Mouse (Mus musculus) neural tube, embryonic 11.5 days (tissue): ENCODE data around the gene Vash2. TPM values are rescaled to one million over a fixed set of nuclear protein-coding genes. Genes with fewer than 3 reads are reported as not detected.

Source experiments
- ATAC-seq: fragments of 200-750 bp; cut with Nextera tagmentation; 2 replicates; pipeline ENCODE4 v1.8.0; 2017; ENCODE audit warnings: moderate number of reproducible peaks, mild to moderate bottlenecking, moderate TSS enrichment, moderate library complexity; ENCODE audit not compliant: insufficient read depth, low FRiP score, low TSS enrichment
- DNase-seq: peaks from one replicate; pipeline ENCODE4 v3.0.0-alpha.2; 2015; ENCODE audit warnings: low spot score
- H3K27ac ChIP-seq: fragments of 300-500 bp; sonication (generic); 2 replicates; pipeline ENCODE4 v1.5.1; 2014; ENCODE audit warnings: low read depth, mild to moderate bottlenecking, low read length
- H3K27me3 ChIP-seq: fragments of 300-500 bp; sonication (generic); 2 replicates; pipeline ENCODE4 v1.6.1; 2014; ENCODE audit warnings: mild to moderate bottlenecking, low read length, mixed read lengths; ENCODE audit not compliant: control insufficient read depth, insufficient read depth
- H3K36me3 ChIP-seq: fragments of 300-500 bp; sonication (generic); 2 replicates; pipeline ENCODE4 v1.6.1; 2014; ENCODE audit warnings: mild to moderate bottlenecking, low read length, moderate library complexity, mixed read lengths; ENCODE audit not compliant: control insufficient read depth, insufficient read depth
- H3K4me1 ChIP-seq: fragments of 300-500 bp; sonication (generic); 2 replicates; pipeline ENCODE4 v1.6.1; 2014; ENCODE audit warnings: low read length, mixed read lengths; ENCODE audit not compliant: control insufficient read depth, insufficient read depth
- H3K4me2 ChIP-seq: fragments of 300-500 bp; sonication (generic); 2 replicates; pipeline ENCODE4 v1.6.1; 2014; ENCODE audit warnings: low read depth, mild to moderate bottlenecking, moderate library complexity
- H3K4me3 ChIP-seq: fragments of 300-500 bp; sonication (generic); 2 replicates; pipeline ENCODE4 v1.5.1; 2014; ENCODE audit warnings: low read depth, low read length
- H3K9ac ChIP-seq: fragments of 300-500 bp; sonication (generic); 2 replicates; pipeline ENCODE4 v1.6.1; 2014; ENCODE audit warnings: mild to moderate bottlenecking, low read length
- H3K9me3 ChIP-seq: fragments of 300-500 bp; sonication (generic); 2 replicates; pipeline ENCODE4 v1.6.1; 2016; ENCODE audit warnings: low read length; ENCODE audit not compliant: control insufficient read depth
- WGBS: fragments of 180-500 bp; shearing (Covaris S2); extraction: QIAGEN DNeasy Blood & Tissue Kit; methylation state at CpG from one replicate; pipeline ENCODE4 v1.1.7; 2014; 5-methylcytosine and 5-hydroxymethylcytosine counted together
- polyA plus RNA-seq: library from polyadenylated mRNA; unstranded; fragments of >200 nt; fragmentation: Nextera tagmentation; extraction: Ambion mirVana; gene quantifications from 2 replicates; pipeline ENCODE4 v1.2.1, GENCODE M21; 2014

Vash2 gene
- polyA plus RNA-seq, 1 experiment from 2014 or later = 78.6 TPM

- no peaks in the 10 kb centered on the region for H3K36me3 ChIP-seq
- no peaks in the 10 kb centered on the region for H3K4me1 ChIP-seq
- WGBS = 80% methylated on average over 9 of the region's 9 CpGs
- H3K4me3 ChIP-seq = no peak overlapping the region
- H3K9me3 ChIP-seq = no peaks in the 10 kb centered on the region
- no peak for ATAC-seq
- H3K9ac ChIP-seq = no peak overlapping the region
- H3K4me2 ChIP-seq = no peak overlapping the region
- no peak overlapping the region for H3K27ac ChIP-seq
- no peaks in the 10 kb centered on the region for H3K27me3 ChIP-seq
- no peak for DNase-seq
Measured at GRCm38 (mm10) chr1:190898899-190899575, 80.1 kb downstream of the Vash2 start.

DNA sequence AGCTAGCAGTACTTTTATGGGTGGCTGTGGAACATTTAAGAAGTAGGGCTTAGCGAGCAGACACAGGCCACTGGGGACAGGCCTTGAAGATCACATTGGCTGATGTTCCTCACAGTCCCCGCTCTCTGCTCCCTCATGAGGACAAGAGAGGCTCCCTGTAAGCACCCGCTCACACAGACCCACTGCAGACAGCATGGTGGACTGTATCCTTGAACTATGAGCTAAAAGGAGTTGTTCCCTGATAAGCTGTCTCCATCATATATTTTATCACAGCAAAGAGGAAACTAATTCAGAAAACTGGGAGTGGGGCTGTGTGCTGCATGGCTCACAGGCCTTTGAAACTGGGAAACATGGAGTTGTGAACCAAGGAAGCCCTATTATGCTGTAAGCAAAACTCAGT lies 80.9 kb downstream of the Vash2 start:
- Histone ChIP-seq H3K9me3 (no peaks in the 10 kb centered on the region), H3K4me1 (no peaks in the 10 kb centered on the region), H3K9ac (no peak overlapping the region), H3K27ac (no peak overlapping the region), H3K4me2 (no peak overlapping the region), H3K36me3 (no peaks in the 10 kb centered on the region), H3K27me3 (no peaks in the 10 kb centered on the region), H3K4me3 (no peak overlapping the region)
- WGBS = 93% methylated on average over 3 of the region's 3 CpGs
- ATAC-seq (no peak), DNase-seq (no peak)

Other genes starting within 250 kb of the Vash2 start
- gene Rps6kc1, start 67.5 kb downstream of the Vash2 start, polyA plus RNA-seq = 21.5 and 22.5 TPM in 2 replicates
- gene Angel2, start 54.2 kb downstream of the Vash2 start, polyA plus RNA-seq = 54.6 and 66.7 TPM in 2 replicates
- 10.7 and 11.2 TPM in 2 replicates for gene Flvcr1, start 46.9 kb upstream of the Vash2 start, polyA plus RNA-seq
- not detected in 2 replicates for gene Spata45, start 57.3 kb upstream of the Vash2 start, polyA plus RNA-seq
- gene Tatdn3, start 83.6 kb upstream of the Vash2 start, polyA plus RNA-seq = 9.4 and 13.3 TPM in 2 replicates
- 19.7 and 22.9 TPM in 2 replicates for gene Nsl1, start 83.7 kb upstream of the Vash2 start, polyA plus RNA-seq
- 4.7 and 4.8 TPM in 2 replicates for gene Batf3, start 118.6 kb upstream of the Vash2 start, polyA plus RNA-seq
- not detected in 2 replicates for gene Fam71a, start 185.5 kb upstream of the Vash2 start, polyA plus RNA-seq
- 2.3 and 3.2 TPM in 2 replicates for gene Atf3, start 238.7 kb upstream of the Vash2 start, polyA plus RNA-seq